Mouse (Mus musculus) stomach, embryonic 14.5 days (tissue): ENCODE results near the gene Btbd8. TPM values are rescaled to one million over a fixed set of nuclear protein-coding genes. Genes with fewer than 3 reads are reported as not detected.

Source experiments
- ATAC-seq: fragments of 200-750 bp; cut with Nextera tagmentation; 2 replicates; pipeline ENCODE4 v1.8.0; 2017; ENCODE audit warnings: low read depth, moderate TSS enrichment; ENCODE audit not compliant: insufficient number of reproducible peaks, insufficient read depth, low FRiP score
- H3K27ac ChIP-seq: fragments of 300-500 bp; sonication (generic); 2 replicates; pipeline ENCODE4 v1.5.1; 2014; ENCODE audit warnings: mild to moderate bottlenecking, low read length, moderate library complexity, mixed read lengths
- H3K27me3 ChIP-seq: fragments of 300-500 bp; sonication (generic); 2 replicates; pipeline ENCODE4 v1.6.1; 2014; ENCODE audit warnings: low read length, control low read depth, mixed read lengths; ENCODE audit not compliant: control insufficient read depth, insufficient read depth
- H3K36me3 ChIP-seq: fragments of 300-500 bp; sonication (generic); 2 replicates; pipeline ENCODE4 v1.6.1; 2014; ENCODE audit warnings: mild to moderate bottlenecking, control low read depth, low read length, moderate library complexity, mixed read lengths; ENCODE audit not compliant: control insufficient read depth, insufficient read depth
- H3K4me1 ChIP-seq: fragments of 300-500 bp; sonication (generic); 2 replicates; pipeline ENCODE4 v1.6.1; 2014; ENCODE audit warnings: low read length, control low read depth, mixed read lengths; ENCODE audit not compliant: control insufficient read depth, insufficient read depth
- H3K4me2 ChIP-seq: fragments of 300-500 bp; sonication (generic); replicated peaks from 2 replicates; pipeline ENCODE4 v1.6.1; 2014; ENCODE audit warnings: low read depth, low read length, control low read depth
- H3K4me3 ChIP-seq: fragments of 300-500 bp; sonication (generic); 2 replicates; pipeline ENCODE4 v1.5.1; 2014; ENCODE audit warnings: low read depth, low read length, control low read depth
- H3K9ac ChIP-seq: fragments of 300-500 bp; sonication (generic); replicated peaks from 2 replicates; pipeline ENCODE4 v1.6.1; 2014; ENCODE audit warnings: low read depth, mild to moderate bottlenecking, control low read depth, low read length, moderate library complexity, mixed read lengths
- H3K9me3 ChIP-seq: fragments of 300-500 bp; sonication (generic); 2 replicates; pipeline ENCODE4 v1.6.1; 2016; ENCODE audit warnings: low read depth, low read length, control low read depth; ENCODE audit not compliant: control insufficient read depth
- WGBS: fragments of 180-500 bp; shearing (Covaris S2); extraction: QIAGEN DNeasy Blood & Tissue Kit; methylation state at CpG from one replicate; pipeline ENCODE4 v1.1.7; 2014; 5-methylcytosine and 5-hydroxymethylcytosine counted together
- polyA plus RNA-seq: library from polyadenylated mRNA; unstranded; fragments of >200 nt; fragmentation: Nextera tagmentation; extraction: Ambion mirVana; gene quantifications from 2 replicates; pipeline ENCODE4 v1.2.1, GENCODE M21; 2014

Btbd8 gene
- polyA plus RNA-seq, 1 experiment from 2014 or later: 8.1 TPM

DNA sequence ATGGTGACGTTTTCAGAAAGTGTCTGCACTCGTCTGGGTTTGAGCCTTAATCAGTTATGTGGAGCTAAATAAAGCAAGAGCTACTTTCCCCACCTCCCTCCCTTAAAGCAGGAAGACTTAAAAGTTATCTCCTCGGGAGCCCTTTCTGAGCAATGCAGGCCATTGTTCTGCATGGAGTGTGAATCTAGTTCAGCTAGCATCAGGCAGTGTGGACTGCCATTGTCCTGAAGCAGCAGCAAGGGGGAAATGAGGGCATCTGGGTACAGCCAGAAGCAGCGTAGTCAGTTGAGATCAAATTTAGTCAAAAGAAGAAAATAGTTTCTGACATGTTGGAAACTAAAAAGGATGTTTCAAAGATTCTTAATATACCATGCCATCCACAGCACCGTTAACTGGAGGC lies 28.7 kb downstream of the Btbd8 start:
- H3K4me1 ChIP-seq: no peaks in the 10 kb centered on the region
- H3K9ac ChIP-seq: no peak overlapping the region
- WGBS: 67% methylated on average over 5 of the region's 5 CpGs
- no peak overlapping the region for H3K4me2 ChIP-seq
- no peak for ATAC-seq
- no peaks in the 10 kb centered on the region for H3K36me3 ChIP-seq
- no peak overlapping the region for H3K27ac ChIP-seq
- H3K4me3 ChIP-seq: no peak overlapping the region
- no peaks in the 10 kb centered on the region for H3K9me3 ChIP-seq
- H3K27me3 ChIP-seq: no peaks in the 10 kb centered on the region

GRCm38 (mm10) chr5:107467098-107467497 lies 29.3 kb downstream of the Btbd8 start:
- H3K36me3 ChIP-seq: no peaks in the 10 kb centered on the region
- no peak overlapping the region for H3K27ac ChIP-seq
- ATAC-seq: no peak
- WGBS: 75% methylated on average over 4 of the region's 4 CpGs
- no peak overlapping the region for H3K4me3 ChIP-seq
- H3K9me3 ChIP-seq: no peaks in the 10 kb centered on the region
- no peaks in the 10 kb centered on the region for H3K4me1 ChIP-seq
- no peak overlapping the region for H3K4me2 ChIP-seq
- H3K9ac ChIP-seq: no peak overlapping the region
- H3K27me3 ChIP-seq: no peaks in the 10 kb centered on the region

DNA sequence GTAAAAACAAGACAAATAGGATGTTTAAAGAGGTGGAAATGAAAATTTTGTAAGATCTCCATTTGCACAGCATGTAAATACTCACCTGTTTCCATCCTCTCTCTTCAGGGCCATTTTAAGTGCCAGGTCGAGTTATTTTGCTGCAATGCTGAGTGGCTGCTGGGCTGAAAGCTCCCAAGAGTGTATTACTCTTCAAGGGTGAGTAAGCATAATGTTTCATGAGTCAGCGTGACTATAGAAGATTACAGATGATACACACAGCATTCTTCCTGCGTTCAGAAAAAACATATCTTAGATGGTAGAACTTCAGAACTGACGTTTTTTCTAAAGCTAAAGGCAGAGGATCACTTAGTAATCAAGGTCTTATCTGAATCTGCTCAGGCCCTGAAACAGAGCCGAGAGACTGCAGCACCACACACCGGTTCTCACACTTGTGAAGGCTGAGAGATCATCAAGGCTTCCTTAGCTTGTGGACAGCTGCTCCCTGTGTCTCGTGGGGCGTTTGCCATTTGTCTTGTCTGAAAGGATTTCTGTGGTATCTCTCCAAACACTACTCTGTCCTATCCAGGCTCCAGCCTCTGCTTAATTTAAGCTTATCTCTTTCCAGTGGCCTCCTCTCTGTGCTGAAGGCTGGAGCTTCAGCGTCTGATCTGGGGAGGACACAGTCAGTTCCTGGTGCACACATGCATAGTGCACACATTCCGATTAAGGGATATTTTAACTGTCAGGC lies 33.0 kb downstream of the Btbd8 start:
- no peaks in the 10 kb centered on the region for H3K4me1 ChIP-seq
- no peaks in the 10 kb centered on the region for H3K9me3 ChIP-seq
- no peaks in the 10 kb centered on the region for H3K36me3 ChIP-seq
- WGBS: 69% methylated on average over 10 of the region's 10 CpGs
- ATAC-seq: no peak
- H3K9ac ChIP-seq: no peak overlapping the region
- H3K27me3 ChIP-seq: no peaks in the 10 kb centered on the region
- no peak overlapping the region for H3K27ac ChIP-seq
- H3K4me3 ChIP-seq: no peak overlapping the region
- H3K4me2 ChIP-seq: no peak overlapping the region

- H3K4me2 ChIP-seq: no peak overlapping the region
- H3K4me1 ChIP-seq: no peaks in the 10 kb centered on the region
- no peaks in the 10 kb centered on the region for H3K36me3 ChIP-seq
- no peaks in the 10 kb centered on the region for H3K9me3 ChIP-seq
- H3K4me3 ChIP-seq: no peak overlapping the region
- no peak for ATAC-seq
- H3K9ac ChIP-seq: no peak overlapping the region
- H3K27ac ChIP-seq: no peak overlapping the region
- H3K27me3 ChIP-seq: no peaks in the 10 kb centered on the region
- WGBS: 94% methylated on average over 2 of the region's 2 CpGs
Observed at GRCm38 (mm10) chr5:107480194-107480593, 42.4 kb downstream of the Btbd8 start.

DNA sequence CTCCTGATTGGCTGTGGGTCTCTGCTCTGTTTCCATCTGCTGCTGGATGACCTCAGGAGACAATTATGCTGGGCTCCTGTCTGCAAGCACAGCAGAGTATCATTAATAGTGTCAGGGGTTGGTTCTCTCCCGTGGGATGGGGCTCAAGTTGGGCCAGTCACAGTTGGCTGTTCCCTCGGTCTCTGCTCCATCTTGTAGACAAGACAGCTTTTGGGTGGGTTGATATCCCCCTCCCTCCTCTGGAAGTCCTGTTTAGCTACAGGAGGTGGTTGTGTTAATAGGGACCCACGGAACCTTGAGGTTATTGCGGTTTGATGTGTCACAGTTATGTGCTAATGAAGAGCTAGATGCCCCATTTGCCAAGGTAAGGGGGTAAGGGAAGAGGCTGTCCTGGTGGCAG lies 51.2 kb downstream of the Btbd8 start:
- Histone ChIP-seq H3K27me3 (no peaks in the 10 kb centered on the region), H3K27ac (no peak overlapping the region), H3K4me1 (no peaks in the 10 kb centered on the region), H3K4me3 (no peak overlapping the region), H3K9me3 (no peaks in the 10 kb centered on the region), H3K36me3 (no peaks in the 10 kb centered on the region; the same call in 1 of the 2 replicates), H3K4me2 (no peak overlapping the region), H3K9ac (no peak overlapping the region)
- no peak for ATAC-seq
- WGBS: 64% methylated on average over 4 of the region's 4 CpGs

DNA sequence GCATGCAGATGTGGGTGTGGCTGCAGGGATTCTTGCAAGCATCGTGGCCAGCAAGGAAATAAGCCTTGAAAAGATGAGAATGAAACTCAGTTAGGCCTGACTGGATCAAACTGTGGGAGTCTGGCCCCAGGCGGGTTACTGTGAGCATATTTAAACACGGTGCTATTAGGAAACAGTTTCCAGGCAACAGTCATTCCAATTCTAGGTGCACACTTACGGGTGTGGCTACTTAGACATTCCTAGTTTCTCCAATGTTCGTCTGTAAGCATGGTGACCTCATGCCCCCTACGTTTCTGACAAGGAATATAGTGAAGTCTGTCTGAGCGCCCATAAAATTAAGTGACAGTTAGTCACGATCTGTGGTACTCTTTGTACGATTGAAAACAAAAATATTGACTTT lies 53.2 kb downstream of the Btbd8 start:
- Histone ChIP-seq H3K4me1 (no peaks in the 10 kb centered on the region), H3K4me2 (no peak overlapping the region), H3K4me3 (no peak overlapping the region), H3K9me3 (no peaks in the 10 kb centered on the region), H3K27me3 (no peaks in the 10 kb centered on the region), H3K36me3 (no peaks in the 10 kb centered on the region; the same call in 1 of the 2 replicates), H3K27ac (no peak overlapping the region), H3K9ac (no peak overlapping the region)
- ATAC-seq: no peak
- WGBS: 67% methylated on average over 9 of the region's 9 CpGs

- H3K4me3 ChIP-seq: no peak overlapping the region
- no peak overlapping the region for H3K9ac ChIP-seq
- H3K4me1 ChIP-seq: no peaks in the 10 kb centered on the region
- H3K27ac ChIP-seq: no peak overlapping the region
- H3K9me3 ChIP-seq: no peaks in the 10 kb centered on the region
- H3K4me2 ChIP-seq: no peak overlapping the region
- 92% methylated on average over 2 of the region's 2 CpGs for WGBS
- ATAC-seq: no peak
- no peaks in the 10 kb centered on the region; the same call in 1 of the 2 replicates for H3K36me3 ChIP-seq
- no peaks in the 10 kb centered on the region for H3K27me3 ChIP-seq
Observed at GRCm38 (mm10) chr5:107492471-107492870, 54.7 kb downstream of the Btbd8 start.

- Histone ChIP-seq H3K4me3 (no peak overlapping the region), H3K9ac (no peak overlapping the region), H3K4me2 (no peak overlapping the region), H3K9me3 (no peaks in the 10 kb centered on the region), H3K36me3 (no peaks in the 10 kb centered on the region; the same call in 1 of the 2 replicates), H3K27me3 (no peaks in the 10 kb centered on the region), H3K27ac (no peak overlapping the region), H3K4me1 (no peaks in the 10 kb centered on the region)
- no peak for ATAC-seq
- 97% methylated on average over 5 of the region's 5 CpGs for WGBS
Observed at GRCm38 (mm10) chr5:107494759-107495158, 57.0 kb downstream of the Btbd8 start.

DNA sequence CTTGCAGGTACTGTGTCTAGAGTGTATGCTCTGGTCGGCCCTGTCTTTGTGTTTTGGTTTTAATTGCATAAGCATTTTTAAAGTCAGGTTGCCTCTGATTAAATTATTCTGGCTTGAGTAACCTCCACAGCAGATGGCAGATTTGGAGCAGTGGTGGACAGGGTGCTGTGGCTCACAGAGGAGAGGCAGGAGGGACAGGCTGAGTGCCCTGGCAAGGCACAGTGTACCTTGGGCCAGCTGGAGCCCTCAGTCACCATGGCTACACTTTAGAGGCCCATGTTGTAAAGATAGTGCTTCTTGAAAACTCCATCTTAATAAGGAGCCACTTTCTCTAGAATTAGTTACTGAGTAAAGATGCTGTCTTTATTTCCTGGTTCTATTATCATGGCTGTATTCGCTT lies 58.2 kb downstream of the Btbd8 start:
- Histone ChIP-seq H3K9me3 (no peaks in the 10 kb centered on the region), H3K27me3 (no peaks in the 10 kb centered on the region), H3K4me1 (no peaks in the 10 kb centered on the region), H3K4me3 (no peak overlapping the region), H3K9ac (no peak overlapping the region), H3K4me2 (no peak overlapping the region), H3K27ac (no peak overlapping the region), H3K36me3 (no peaks in the 10 kb centered on the region; the same call in 1 of the 2 replicates)
- no peak for ATAC-seq
- WGBS: 92% methylated on average over 2 of the region's 2 CpGs
